Mouse (Mus musculus): ENCODE measurements at regions not wholly inside any gene's neighbourhood (a gene's known extent, or its start where the extent isn't known, plus 50 kb on each side); places are given as distances from the start of the nearest gene placed in this dataset.
"Not testable (repeated sequence)": the region's sequence is repeated elsewhere in the genome, so short reads cannot be mapped to it uniquely, and the experiment has no call there.

- Histone ChIP-seq H3K4me1 (no peaks in the 10 kb centered on the region), H3K4me3 (replicated peaks) (no peak overlapping the region), H3K27me3 (no peaks in the 10 kb centered on the region), H3K36me3 (no peaks in the 10 kb centered on the region), H3K4me2 (replicated peaks) (no peak overlapping the region), H3K9ac (no peak overlapping the region), H3K9me3 (replicated peaks) (no peaks in the 10 kb centered on the region), H3K27ac (replicated peaks) (no peak overlapping the region)
- no peak for ATAC-seq (ENCODE audit: insufficient number of reproducible peaks, low FRiP score, low TSS enrichment, low read depth)
- WGBS: 38% methylated on average over 7 of the region's 7 CpGs
Observed at GRCm38 (mm10) chr10:9377440-9378101, 297.4 kb downstream of the Samd5 start.

- WGBS: 74% methylated on average over 1 of the region's 1 CpGs
- no peak for ATAC-seq (ENCODE audit: insufficient number of reproducible peaks, low FRiP score, low TSS enrichment, low read depth)
Observed at GRCm38 (mm10) chr10:9362306-9362865, 312.6 kb downstream of the Samd5 start.

DNA sequence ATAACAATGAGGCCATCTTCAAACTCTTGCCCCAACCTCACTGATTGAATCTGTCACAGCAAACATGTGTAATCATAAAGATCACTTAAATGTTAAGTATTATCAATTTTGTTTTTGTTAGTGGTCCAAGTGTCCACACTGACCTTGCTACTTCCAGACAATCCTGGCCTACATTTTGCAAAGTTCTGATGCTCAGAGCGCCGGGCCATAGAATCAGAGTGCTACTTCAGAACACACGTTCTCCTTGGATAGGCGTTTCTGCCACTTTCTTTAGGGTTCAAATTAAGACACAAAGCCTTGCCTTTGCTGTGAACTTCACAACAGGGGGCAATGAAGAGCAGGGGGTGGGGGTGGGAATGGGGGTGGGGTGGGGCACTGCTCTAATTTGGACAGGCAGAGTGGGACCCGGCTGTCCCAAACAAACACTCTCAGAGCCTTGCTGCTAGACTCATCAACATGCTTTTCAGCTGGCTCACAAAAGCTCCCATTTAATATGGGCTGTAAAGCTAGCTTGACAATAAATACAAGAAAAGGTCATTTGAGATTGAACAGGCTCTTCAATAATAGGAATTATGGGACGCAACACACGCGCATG is 336.7 kb downstream of the Samd5 start:
- ATAC-seq (ENCODE audit: insufficient number of reproducible peaks, low FRiP score, low TSS enrichment, low read depth): no peak
- 87% methylated on average over 8 of the region's 8 CpGs for WGBS
- no peak overlapping the region for H3K4me2 ChIP-seq (replicated peaks)
- H3K36me3 ChIP-seq: no peaks in the 10 kb centered on the region
- no peak overlapping the region for H3K27ac ChIP-seq (replicated peaks)
- H3K4me1 ChIP-seq: no peaks in the 10 kb centered on the region
- H3K27me3 ChIP-seq: no peaks in the 10 kb centered on the region
- H3K9ac ChIP-seq: no peak overlapping the region
- H3K4me3 ChIP-seq (replicated peaks): no peak overlapping the region
- no peaks in the 10 kb centered on the region for H3K9me3 ChIP-seq (replicated peaks)

More at GRCm38 (mm10) chr10:9362306-9362865, 312.6 kb downstream of the Samd5 start:
- no peaks in the 10 kb centered on the region for H3K9me3 ChIP-seq (replicated peaks)
- H3K9ac ChIP-seq: no peak overlapping the region
- H3K27ac ChIP-seq (replicated peaks): no peak overlapping the region
- no peaks in the 10 kb centered on the region for H3K4me1 ChIP-seq
- H3K4me3 ChIP-seq (replicated peaks): no peak overlapping the region
- H3K4me2 ChIP-seq (replicated peaks): no peak overlapping the region
- no peaks in the 10 kb centered on the region for H3K27me3 ChIP-seq
- H3K36me3 ChIP-seq: no peaks in the 10 kb centered on the region

- no peaks in the 10 kb centered on the region for H3K4me1 ChIP-seq
- WGBS: 55% methylated on average over 10 of the region's 10 CpGs
- H3K27me3 ChIP-seq: no peaks in the 10 kb centered on the region
- H3K4me2 ChIP-seq (replicated peaks): no peak overlapping the region
- ATAC-seq (ENCODE audit: insufficient number of reproducible peaks, low FRiP score, low TSS enrichment, low read depth): no peak
- no peaks in the 10 kb centered on the region for H3K36me3 ChIP-seq
- no peaks in the 10 kb centered on the region for H3K9me3 ChIP-seq (replicated peaks)
- H3K4me3 ChIP-seq (replicated peaks): no peak overlapping the region
- H3K27ac ChIP-seq (replicated peaks): no peak overlapping the region
- H3K9ac ChIP-seq: no peak overlapping the region
Observed at GRCm38 (mm10) chr10:9334245-9334845, 340.7 kb downstream of the Samd5 start.

DNA sequence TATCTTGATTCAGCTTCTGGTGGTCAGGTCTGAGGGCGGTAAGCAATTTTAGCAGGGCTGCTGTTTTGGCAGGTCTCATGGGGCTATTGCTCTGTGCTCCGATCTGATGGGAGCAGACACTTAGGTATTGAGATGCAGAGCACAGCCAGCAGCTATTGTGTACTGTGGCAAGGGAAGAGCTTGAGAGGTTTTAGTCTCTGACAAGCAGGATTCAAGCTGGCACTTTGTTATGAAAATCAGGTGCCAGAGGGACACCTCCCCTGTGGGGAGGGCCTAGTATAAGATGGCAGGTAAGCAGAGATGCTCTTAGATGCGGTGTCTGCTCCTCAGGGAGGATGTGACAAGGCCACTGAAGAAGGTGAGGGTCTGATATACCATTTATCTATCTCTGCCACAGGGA is 343.3 kb downstream of the Samd5 start:
- H3K4me2 ChIP-seq (replicated peaks): no peak overlapping the region
- 59% methylated on average over 3 of the region's 3 CpGs for WGBS

GRCm38 (mm10) chr10:9328324-9328723 is 346.7 kb downstream of the Samd5 start:
- 84% methylated on average over 4 of the region's 4 CpGs for WGBS
- no peaks in the 10 kb centered on the region for H3K4me1 ChIP-seq
- no peaks in the 10 kb centered on the region for H3K36me3 ChIP-seq
- H3K27me3 ChIP-seq: no peaks in the 10 kb centered on the region
- H3K4me2 ChIP-seq (replicated peaks): no peak overlapping the region
- H3K4me3 ChIP-seq (replicated peaks): no peak overlapping the region
- H3K27ac ChIP-seq (replicated peaks): no peak overlapping the region
- H3K9me3 ChIP-seq (replicated peaks): no peaks in the 10 kb centered on the region
- no peak overlapping the region for H3K9ac ChIP-seq
- ATAC-seq (ENCODE audit: insufficient number of reproducible peaks, low FRiP score, low TSS enrichment, low read depth): no peak

More for the DNA sequence above, 343.3 kb downstream of the Samd5 start:
- H3K9me3 ChIP-seq (replicated peaks): no peaks in the 10 kb centered on the region
- H3K36me3 ChIP-seq: no peaks in the 10 kb centered on the region
- H3K9ac ChIP-seq: no peak overlapping the region
- H3K27ac ChIP-seq (replicated peaks): no peak overlapping the region
- no peak for ATAC-seq (ENCODE audit: insufficient number of reproducible peaks, low FRiP score, low TSS enrichment, low read depth)
- H3K4me3 ChIP-seq (replicated peaks): no peak overlapping the region
- H3K27me3 ChIP-seq: no peaks in the 10 kb centered on the region
- H3K4me1 ChIP-seq: no peaks in the 10 kb centered on the region

DNA sequence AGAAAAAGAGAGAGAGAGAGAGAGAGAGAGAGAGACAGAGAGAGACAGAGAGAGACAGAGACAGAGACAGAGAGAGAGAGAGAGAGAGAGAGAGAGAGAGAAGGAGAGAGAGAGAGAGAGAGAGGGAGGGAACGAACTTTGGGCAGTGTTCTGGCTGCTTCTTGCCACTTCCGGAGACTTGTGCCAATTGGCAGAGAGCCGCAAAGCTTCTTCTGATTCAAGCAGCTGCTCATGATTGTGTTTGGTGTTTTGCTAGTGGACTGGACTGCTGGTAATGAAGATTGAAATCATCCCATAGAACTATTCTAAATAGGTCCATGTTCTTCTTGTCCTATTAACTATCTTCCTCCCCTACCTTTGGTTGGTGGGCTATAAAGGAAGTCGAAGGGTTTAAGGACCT is 347.1 kb downstream of the Samd5 start:
- not testable (repeated sequence) for H3K4me1 ChIP-seq; ATAC-seq (ENCODE audit: insufficient number of reproducible peaks, low FRiP score, low TSS enrichment, low read depth)
- WGBS: 91% methylated on average over 4 of the region's 4 CpGs

DNA sequence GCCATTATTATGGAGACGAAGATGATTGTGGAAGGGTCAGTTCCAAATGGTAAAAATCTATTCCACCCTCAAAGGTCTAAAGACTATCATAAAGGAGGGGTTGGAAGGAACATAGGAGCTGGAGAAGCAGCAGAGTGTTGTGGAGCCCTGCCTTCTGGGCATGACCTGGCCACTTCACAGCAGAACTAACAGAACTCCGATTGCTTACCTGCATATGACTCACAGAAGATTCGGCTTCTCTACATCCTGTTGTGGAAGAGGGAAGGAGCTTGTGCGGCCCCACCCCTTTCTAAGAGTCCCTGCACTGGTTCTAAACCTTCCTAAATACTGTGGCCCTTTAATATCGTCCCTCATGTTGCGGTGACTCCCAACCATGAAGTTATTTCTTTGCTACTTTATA is 362.7 kb downstream of the Samd5 start:
- Histone ChIP-seq H3K4me3 (replicated peaks) (no peak overlapping the region), H3K27ac (replicated peaks) (no peak overlapping the region), H3K9me3 (replicated peaks) (no peaks in the 10 kb centered on the region), H3K4me1 (no peaks in the 10 kb centered on the region), H3K27me3 (no peaks in the 10 kb centered on the region), H3K4me2 (replicated peaks) (no peak overlapping the region), H3K9ac (no peak overlapping the region), H3K36me3 (no peaks in the 10 kb centered on the region)
- no peak for ATAC-seq (ENCODE audit: insufficient number of reproducible peaks, low FRiP score, low TSS enrichment, low read depth)
- 87% methylated on average over 6 of the region's 6 CpGs for WGBS

More for the DNA sequence above, 347.1 kb downstream of the Samd5 start:
- H3K9me3 ChIP-seq (replicated peaks); H3K27ac ChIP-seq (replicated peaks); H3K27me3 ChIP-seq; H3K4me2 ChIP-seq (replicated peaks); H3K4me3 ChIP-seq (replicated peaks); H3K36me3 ChIP-seq; H3K9ac ChIP-seq: not testable (repeated sequence)

GRCm38 (mm10) chr10:9310346-9310745 is 364.7 kb downstream of the Samd5 start:
- ATAC-seq (ENCODE audit: insufficient number of reproducible peaks, low FRiP score, low TSS enrichment, low read depth): no peak
- H3K27ac ChIP-seq (replicated peaks): no peak overlapping the region

DNA sequence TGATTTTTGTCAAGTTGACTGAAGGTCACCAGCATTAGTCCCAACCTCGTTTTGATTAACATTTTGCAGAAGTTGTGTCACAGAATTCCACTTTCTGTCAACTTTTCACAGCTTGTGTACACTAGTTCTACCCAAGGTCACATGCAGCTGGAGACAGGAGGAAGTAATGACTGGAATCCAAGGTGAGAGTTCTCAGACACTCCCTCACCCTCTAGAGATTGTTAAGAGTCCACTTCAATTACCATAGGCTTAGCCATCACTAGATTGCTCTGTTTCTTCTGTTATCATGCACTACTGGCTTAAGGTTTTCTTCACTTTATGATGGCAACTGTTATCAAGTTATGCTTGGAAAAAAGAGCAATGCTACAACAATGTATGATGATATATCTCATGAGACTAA is 379.0 kb downstream of the Samd5 start:
- ATAC-seq (ENCODE audit: insufficient number of reproducible peaks, low FRiP score, low TSS enrichment, low read depth): no peak
- WGBS: 47% methylated on average over 1 of the region's 1 CpGs
- Histone ChIP-seq H3K4me1 (no peaks in the 10 kb centered on the region), H3K9ac (no peak overlapping the region), H3K27me3 (no peaks in the 10 kb centered on the region), H3K4me2 (replicated peaks) (no peak overlapping the region), H3K9me3 (replicated peaks) (no peaks in the 10 kb centered on the region), H3K4me3 (replicated peaks) (no peak overlapping the region), H3K27ac (replicated peaks) (no peak overlapping the region), H3K36me3 (no peaks in the 10 kb centered on the region)

More at GRCm38 (mm10) chr10:9310346-9310745, 364.7 kb downstream of the Samd5 start:
- WGBS: 68% methylated on average over 5 of the region's 5 CpGs
- H3K4me1 ChIP-seq: no peaks in the 10 kb centered on the region
- no peaks in the 10 kb centered on the region for H3K36me3 ChIP-seq
- no peak overlapping the region for H3K4me2 ChIP-seq (replicated peaks)
- no peak overlapping the region for H3K9ac ChIP-seq
- H3K9me3 ChIP-seq (replicated peaks): no peaks in the 10 kb centered on the region
- H3K27me3 ChIP-seq: no peaks in the 10 kb centered on the region
- H3K4me3 ChIP-seq (replicated peaks): no peak overlapping the region

- no peak overlapping the region for H3K27ac ChIP-seq (replicated peaks)
- no peaks in the 10 kb centered on the region for H3K9me3 ChIP-seq (replicated peaks)
- H3K9ac ChIP-seq: no peak overlapping the region
- H3K4me2 ChIP-seq (replicated peaks): no peak overlapping the region
- H3K4me1 ChIP-seq: no peaks in the 10 kb centered on the region
- H3K27me3 ChIP-seq: no peaks in the 10 kb centered on the region
- WGBS: 80% methylated on average over 1 of the region's 1 CpGs
- no peak overlapping the region for H3K4me3 ChIP-seq (replicated peaks)
- no peak for ATAC-seq (ENCODE audit: insufficient number of reproducible peaks, low FRiP score, low TSS enrichment, low read depth)
- H3K36me3 ChIP-seq: no peaks in the 10 kb centered on the region
Observed at GRCm38 (mm10) chr10:9295269-9295668, 379.7 kb downstream of the Samd5 start.

All from embryonic facial prominence, embryonic 15.5 days (tissue).